Mouse (Mus musculus): ENCODE measurements at regions not wholly inside any gene's neighbourhood (a gene's known extent, or its start where the extent isn't known, plus 50 kb on each side); places are given as distances from the start of the nearest gene placed in this dataset.

DNA sequence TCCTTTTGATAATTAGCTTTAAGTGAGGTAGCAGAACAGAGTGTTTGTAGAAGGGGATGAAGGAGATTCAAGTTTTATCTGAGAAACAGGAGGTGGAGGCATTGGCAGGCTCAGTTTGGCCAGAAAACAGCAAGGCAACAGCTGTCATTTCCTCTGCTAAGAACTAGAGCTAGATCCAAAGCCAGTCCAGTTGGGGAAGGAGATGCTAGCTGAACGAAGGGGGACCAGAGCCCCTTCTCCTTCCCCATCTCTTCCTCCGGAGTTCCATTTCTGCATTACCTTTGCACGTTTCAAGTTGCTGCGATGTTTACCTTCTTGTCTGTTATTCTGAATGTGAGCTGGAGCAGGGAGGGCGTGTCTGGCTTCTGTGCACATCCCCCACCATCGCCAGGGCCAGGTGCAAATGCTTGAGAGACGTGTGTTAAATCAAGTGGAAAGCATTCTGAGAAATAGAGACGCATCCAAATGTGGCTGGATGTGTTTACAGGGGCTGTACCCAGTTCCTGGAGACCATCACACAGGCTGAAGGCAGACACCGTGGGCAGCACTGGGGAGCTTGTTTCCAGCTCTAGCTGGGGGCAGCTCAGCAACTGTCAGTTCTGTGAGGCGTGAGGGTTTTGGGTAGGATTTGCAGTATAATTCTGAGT is 111.4 kb upstream of the Ufm1 start:
- TF ChIP-seq CEBPB (IDR thresholded peaks at IDR 0.05; ENCODE audit: low read depth) (no peak), MYOD1 (IDR thresholded peaks at IDR 0.05; ENCODE audit: control insufficient read depth, insufficient read length, low read depth) (no peak), CTCF (IDR thresholded peaks at IDR 0.05; ENCODE audit: control insufficient read depth, insufficient read depth, insufficient read length) (no peak), USF1 (IDR thresholded peaks at IDR 0.05; ENCODE audit: low read depth) (no peak), FOSL1 (IDR thresholded peaks at IDR 0.05; ENCODE audit: insufficient read depth, low read length, poor library complexity, severe bottlenecking) (no peak), MYOG (IDR thresholded peaks at IDR 0.05; ENCODE audit: control insufficient read depth, extremely low read depth, insufficient read length) (no peak)
